Mouse (Mus musculus): ENCODE results near the gene Cep295. TPM values are rescaled to one million over a fixed set of nuclear protein-coding genes. Genes with fewer than 3 reads are reported as not detected.
A peak's percentile ranks its signal among the peaks of the same experiment; 100 is the strongest.

Cep295 gene
- polyA plus RNA-seq (2015; fragmentation: Nextera tagmentation; extraction: Ambion mirVana), result 12.9 and 13.7 TPM in 2 replicates

GRCm38 (mm10) chr9:15357484-15358275, at the start of gene Cep295:
Gene Cep295 (minus strand): TSS chr9:15357788.
- peak; percentile 99 for ATAC-seq (ENCODE audit: insufficient number of reproducible peaks, low FRiP score, low TSS enrichment, low read depth)
- Histone ChIP-seq H3K4me3 (replicated peaks) (peak within 1 kb of the TSS; percentile 72), H3K9me3 (replicated peaks) (no peaks in the 10 kb centered on the region), H3K4me1 (no peaks in the 10 kb centered on the region), H3K27me3 (no peaks in the 10 kb centered on the region), H3K36me3 (0 out of 2 replicates have a peak, but pooled peaks cover 9% of the 10 kb centered on the region), H3K9ac (peak within 1 kb of the TSS; percentile 72), H3K4me2 (replicated peaks) (peak within 1 kb of the TSS; percentile 63), H3K27ac (replicated peaks) (peak within 1 kb of the TSS; percentile 76)
- WGBS, result 2% methylated on average over 60 of the region's 60 CpGs

- no peak overlapping the region for H3K27ac ChIP-seq (replicated peaks)
- no peaks in the 10 kb centered on the region for H3K9me3 ChIP-seq (replicated peaks)
- no peaks in the 10 kb centered on the region for H3K36me3 ChIP-seq
- no peak overlapping the region for H3K9ac ChIP-seq
- ATAC-seq (ENCODE audit: insufficient number of reproducible peaks, low FRiP score, low TSS enrichment, low read depth), result no peak
- H3K4me1 ChIP-seq, result no peaks in the 10 kb centered on the region
- no peak overlapping the region for H3K4me2 ChIP-seq (replicated peaks)
- no peak overlapping the region for H3K4me3 ChIP-seq (replicated peaks)
- WGBS, result 63% methylated on average over 3 of the region's 4 CpGs
- H3K27me3 ChIP-seq, result no peaks in the 10 kb centered on the region
Observed at GRCm38 (mm10) chr9:15397591-15397990, 40.0 kb upstream of the Cep295 start.

- H3K4me1 ChIP-seq, result no peaks in the 10 kb centered on the region
Observed at GRCm38 (mm10) chr9:15395353-15395942, 37.9 kb upstream of the Cep295 start.

GRCm38 (mm10) chr9:15387075-15387643, 29.6 kb upstream of the Cep295 start:
- H3K4me2 ChIP-seq (replicated peaks), result no peak overlapping the region
- no peaks in the 10 kb centered on the region for H3K4me1 ChIP-seq
- no peak overlapping the region for H3K27ac ChIP-seq (replicated peaks)
- no peaks in the 10 kb centered on the region for H3K36me3 ChIP-seq
- H3K9me3 ChIP-seq (replicated peaks), result no peaks in the 10 kb centered on the region
- no peak overlapping the region for H3K9ac ChIP-seq
- no peak for ATAC-seq (ENCODE audit: insufficient number of reproducible peaks, low FRiP score, low TSS enrichment, low read depth)
- 60% methylated on average over 5 of the region's 5 CpGs for WGBS
- H3K27me3 ChIP-seq, result no peaks in the 10 kb centered on the region
- no peak overlapping the region for H3K4me3 ChIP-seq (replicated peaks)

More at GRCm38 (mm10) chr9:15395353-15395942, 37.9 kb upstream of the Cep295 start:
- ATAC-seq (ENCODE audit: insufficient number of reproducible peaks, low FRiP score, low TSS enrichment, low read depth), result no peak
- Histone ChIP-seq H3K4me2 (replicated peaks) (no peak overlapping the region), H3K36me3 (no peaks in the 10 kb centered on the region), H3K4me3 (replicated peaks) (no peak overlapping the region), H3K9ac (no peak overlapping the region), H3K27me3 (no peaks in the 10 kb centered on the region), H3K9me3 (replicated peaks) (no peaks in the 10 kb centered on the region), H3K27ac (replicated peaks) (no peak overlapping the region)
- 68% methylated on average over 1 of the region's 1 CpGs for WGBS

- ATAC-seq (ENCODE audit: insufficient number of reproducible peaks, low FRiP score, low TSS enrichment, low read depth), result no peak
- H3K4me1 ChIP-seq, result no peaks in the 10 kb centered on the region
Observed at GRCm38 (mm10) chr9:15384266-15384665, 26.7 kb upstream of the Cep295 start.

GRCm38 (mm10) chr9:15366260-15366659, 8.7 kb upstream of the Cep295 start:
- no peak overlapping the region for H3K9ac ChIP-seq
- H3K4me2 ChIP-seq (replicated peaks), result no peak overlapping the region
- WGBS, result 44% methylated on average over 2 of the region's 2 CpGs
- H3K4me1 ChIP-seq, result no peaks in the 10 kb centered on the region
- H3K9me3 ChIP-seq (replicated peaks), result no peaks in the 10 kb centered on the region
- no peaks in the 10 kb centered on the region for H3K36me3 ChIP-seq
- H3K27me3 ChIP-seq, result no peaks in the 10 kb centered on the region
- no peak overlapping the region for H3K27ac ChIP-seq (replicated peaks)
- no peak overlapping the region for H3K4me3 ChIP-seq (replicated peaks)
- no peak for ATAC-seq (ENCODE audit: insufficient number of reproducible peaks, low FRiP score, low TSS enrichment, low read depth)

More at GRCm38 (mm10) chr9:15384266-15384665, 26.7 kb upstream of the Cep295 start:
- Histone ChIP-seq H3K27me3 (no peaks in the 10 kb centered on the region), H3K9me3 (replicated peaks) (no peaks in the 10 kb centered on the region), H3K36me3 (no peaks in the 10 kb centered on the region), H3K9ac (no peak overlapping the region), H3K4me2 (replicated peaks) (no peak overlapping the region), H3K27ac (replicated peaks) (no peak overlapping the region), H3K4me3 (replicated peaks) (no peak overlapping the region)
- WGBS, result 66% methylated on average over 5 of the region's 5 CpGs

GRCm38 (mm10) chr9:15365856-15366255, 8.3 kb upstream of the Cep295 start:
- Histone ChIP-seq H3K36me3 (no peaks in the 10 kb centered on the region), H3K4me2 (replicated peaks) (no peak overlapping the region), H3K9ac (no peak overlapping the region), H3K27me3 (no peaks in the 10 kb centered on the region), H3K4me3 (replicated peaks) (no peak overlapping the region), H3K27ac (replicated peaks) (no peak overlapping the region), H3K9me3 (replicated peaks) (no peaks in the 10 kb centered on the region), H3K4me1 (no peaks in the 10 kb centered on the region)
- 96% methylated on average over 1 of the region's 1 CpGs for WGBS
- ATAC-seq (ENCODE audit: insufficient number of reproducible peaks, low FRiP score, low TSS enrichment, low read depth), result no peak

- no peaks in the 10 kb centered on the region for H3K9me3 ChIP-seq (replicated peaks)
- ATAC-seq (ENCODE audit: insufficient number of reproducible peaks, low FRiP score, low TSS enrichment, low read depth), result no peak
- no peak overlapping the region for H3K4me2 ChIP-seq (replicated peaks)
- H3K27ac ChIP-seq (replicated peaks), result no peak overlapping the region
- no peak overlapping the region for H3K9ac ChIP-seq
- WGBS, result 84% methylated on average over 1 of the region's 1 CpGs
- no peaks in the 10 kb centered on the region for H3K36me3 ChIP-seq
- no peak overlapping the region for H3K4me3 ChIP-seq (replicated peaks)
- no peaks in the 10 kb centered on the region for H3K27me3 ChIP-seq
- H3K4me1 ChIP-seq, result no peaks in the 10 kb centered on the region
Observed at GRCm38 (mm10) chr9:15364843-15365242, 7.3 kb upstream of the Cep295 start.

GRCm38 (mm10) chr9:15356916-15357483, 588 bp downstream of the Cep295 start:
- H3K9me3 ChIP-seq (replicated peaks), result no peaks in the 10 kb centered on the region
- peak overlapping the region; percentile 76 for H3K27ac ChIP-seq (replicated peaks)
- H3K36me3 ChIP-seq, result peaks cover 12% of the 10 kb centered on the region; the same call in 1 of the 2 replicates
- WGBS, result 1% methylated on average over 9 of the region's 9 CpGs
- no peaks in the 10 kb centered on the region for H3K4me1 ChIP-seq
- H3K9ac ChIP-seq, result peak overlapping the region; percentile 72
- ATAC-seq (ENCODE audit: insufficient number of reproducible peaks, low FRiP score, low TSS enrichment, low read depth), result no peak; the same call in 1 of the 2 replicates
- peak overlapping the region; percentile 72 for H3K4me3 ChIP-seq (replicated peaks)
- peak overlapping the region; percentile 63 for H3K4me2 ChIP-seq (replicated peaks)
- no peaks in the 10 kb centered on the region for H3K27me3 ChIP-seq

GRCm38 (mm10) chr9:15349925-15350324, 7.7 kb downstream of the Cep295 start:
- Histone ChIP-seq H3K36me3 (peaks cover 38% of the 10 kb centered on the region), H3K9me3 (replicated peaks) (no peaks in the 10 kb centered on the region)
- ATAC-seq (ENCODE audit: insufficient number of reproducible peaks, low FRiP score, low TSS enrichment, low read depth), result no peak

GRCm38 (mm10) chr9:15337776-15338175, 19.8 kb downstream of the Cep295 start:
- no peak for ATAC-seq (ENCODE audit: insufficient number of reproducible peaks, low FRiP score, low TSS enrichment, low read depth)
- H3K9ac ChIP-seq, result no peak overlapping the region
- H3K27me3 ChIP-seq, result no peaks in the 10 kb centered on the region
- 87% methylated on average over 4 of the region's 4 CpGs for WGBS
- no peak overlapping the region for H3K4me3 ChIP-seq (replicated peaks)
- H3K36me3 ChIP-seq, result peaks cover 69% of the 10 kb centered on the region
- no peak overlapping the region for H3K4me2 ChIP-seq (replicated peaks)
- no peaks in the 10 kb centered on the region for H3K9me3 ChIP-seq (replicated peaks)
- no peaks in the 10 kb centered on the region for H3K4me1 ChIP-seq
- H3K27ac ChIP-seq (replicated peaks), result no peak overlapping the region

More at GRCm38 (mm10) chr9:15349925-15350324, 7.7 kb downstream of the Cep295 start:
- Histone ChIP-seq H3K4me3 (replicated peaks) (no peak overlapping the region), H3K9ac (no peak overlapping the region), H3K27ac (replicated peaks) (no peak overlapping the region), H3K4me1 (no peaks in the 10 kb centered on the region), H3K4me2 (replicated peaks) (no peak overlapping the region), H3K27me3 (no peaks in the 10 kb centered on the region)
- 47% methylated on average over 2 of the region's 2 CpGs for WGBS
